ENCODE assay signal across 24 mouse cellular contexts in genomic region chr2:173248822-173249221, GRCm38 (mm10). TPM values are rescaled to one million over a fixed set of nuclear protein-coding genes. Genes with fewer than 3 reads are reported as not detected.
DNase-seq lines count a peak whose midpoint lies in the region; ATAC-seq and TF ChIP-seq lines count a peak whose summit lies in the region.
"Had no signal": no experiment of that assay in that cellular context is flagged by ENCODE, and none has a peak within 500 bp of the region (broad histone marks: within the 10 kb centered on the region; RNA-seq: fewer than 3 reads in every experiment).

No protein-coding gene starts in this region.

- no peaks in the 10 kb centered on the region for H3K27me3 ChIP-seq in E14TG2a.4 (ENCODE audit: insufficient read depth, low read length)
- H3K27me3 ChIP-seq: embryonic facial prominence, embryonic 13.5 days; hindbrain, embryonic 15.5 days had no signal

- no peaks in the 10 kb centered on the region; the same call in 1 of the 2 replicates for H3K36me3 ChIP-seq in E14TG2a.4 (ENCODE audit: insufficient read depth, low read length)
- H3K36me3 ChIP-seq: embryonic facial prominence, embryonic 10.5 days; embryonic facial prominence, embryonic 13.5 days; forebrain, embryonic 12.5 days; hindbrain, embryonic 12.5 days; hindbrain, embryonic 15.5 days had no signal

- DNase-seq in frontal cortex, postnatal 10 days (ENCODE audit: low spot score in 2 of 2), result no peak
- DNase-seq in left cerebral cortex, adult 2 months (ENCODE audit: extremely low spot score in 1 of 2, low spot score in 2 of 2), result no peak
- DNase-seq in left cerebral cortex, postnatal 4 days, result no peak
- peak; percentile 60 for DNase-seq in brain, adult 2 months (ENCODE audit: low read depth, low spot score)
- DNase-seq in gastrocnemius, postnatal 36 days, result no peak
- DNase-seq: adrenal gland, adult 8-10 months; adrenal gland, postnatal 25 days; cerebellum, adult 18-20 months; cerebellum, adult 9-11 months; cerebellum, postnatal 25 days; embryo, embryonic 11 days; gastrocnemius, postnatal 25 days; heart, adult 11 months had no signal

- H3K9me3 ChIP-seq in E14TG2a.4 (ENCODE audit: low read length), result no peaks in the 10 kb centered on the region
- H3K9me3 ChIP-seq: embryonic facial prominence, embryonic 10.5 days; embryonic facial prominence, embryonic 13.5 days; forebrain, embryonic 12.5 days; hindbrain, embryonic 12.5 days; hindbrain, embryonic 15.5 days had no signal

- intact Hi-C loops in left cerebral cortex, adult 2 months (cut with DNase I), result no loop called here
- intact Hi-C loops in left cerebral cortex, postnatal 4 days (cut with DNase I), result no loop called here
- intact Hi-C loops in gastrocnemius, postnatal 36 days (cut with DNase I), result no loop called here

- no peak overlapping the region for H3K4me3 ChIP-seq in left cerebral cortex, adult 2 months
- H3K4me3 ChIP-seq in E14TG2a.4 (replicated peaks; ENCODE audit: low read length), result peak overlapping the region; percentile 41; the same call in 1 of the 2 replicates
- H3K4me3 ChIP-seq: embryonic facial prominence, embryonic 10.5 days; embryonic facial prominence, embryonic 13.5 days; erythroblast, embryonic 14.5 days; forebrain, embryonic 12.5 days; hindbrain, embryonic 12.5 days; hindbrain, embryonic 15.5 days had no signal

- no peak for TF ChIP-seq CTCF in left cerebral cortex, adult 2 months (IDR thresholded peaks at IDR 0.05)
- TF ChIP-seq CTCF in E14TG2a.4 (conservative IDR thresholded peaks at IDR 0.05; ENCODE audit: low read length), result no peak

- ATAC-seq in frontal cortex, adult (ENCODE audit: low TSS enrichment), result peak; percentile 51
- ATAC-seq in granulocyte monocyte progenitor cell, adult 5-6 weeks (replicated peaks; ENCODE audit: poor library complexity, severe bottlenecking), result no peak
- ATAC-seq: activated CD4-positive, CD25-positive, alpha-beta regulatory T cell, adult 4 months; CD4-positive, CD25-positive, alpha-beta regulatory T cell, adult 4 months had no signal

- peaks cover 98% of the 10 kb centered on the region for H3K4me1 ChIP-seq in E14TG2a.4 (replicated peaks; ENCODE audit: low read depth, low read length)

- peak overlapping the region; percentile 49 for H3K27ac ChIP-seq in left cerebral cortex, adult 2 months
- H3K27ac ChIP-seq: forebrain, embryonic 12.5 days; hindbrain, embryonic 12.5 days; hindbrain, embryonic 15.5 days had no signal

RNA-seq across cellular contexts. Expression of gene Pmepa1, which starts 27.5 kb away (rescaled TPM):
- 10 to 100 TPM; 53.4 to 58.5 TPM for total RNA-seq in left cerebral cortex, adult 2 months (2021)
- 10 to 100 TPM; 32.7 to 45.3 TPM for total RNA-seq in left cerebral cortex, postnatal 4 days (2021)
- total RNA-seq in granulocyte monocyte progenitor cell, adult 5-6 weeks (2014; fragmentation: Nextera tagmentation), result 0.45 TPM in 1 of 2 replicates, not detected in the other
- total RNA-seq in granulocyte monocyte progenitor cell, adult 5-6 weeks (2017), result not detected in 2 replicates
- total RNA-seq in gastrocnemius, postnatal 36 days (2021), result 10 to 100 TPM; 14.7 to 21.8 TPM

RNA-seq across cellular contexts. Expression of gene Zbp1, which starts 30.1 kb away (rescaled TPM):
- total RNA-seq in left cerebral cortex, adult 2 months (2021), result under 1 TPM in 1 of 2 experiments, not detected in 1; 0.36 TPM
- total RNA-seq in left cerebral cortex, postnatal 4 days (2021), result under 1 TPM in 1 of 2 experiments, not detected in 1; 0.20 TPM
- total RNA-seq in granulocyte monocyte progenitor cell, adult 5-6 weeks (2014; fragmentation: Nextera tagmentation), result 1.8 and 5.0 TPM in 2 replicates
- 1.2 and 5.3 TPM in 2 replicates for total RNA-seq in granulocyte monocyte progenitor cell, adult 5-6 weeks (2017)
- under 1 TPM in 1 of 2 experiments, not detected in 1; 0.30 TPM for total RNA-seq in gastrocnemius, postnatal 36 days (2021)

Comparison
In these comparisons a context has a peak if more than half of its experiments do, and no peak if none do; other contexts are left out.
1. RNA of gene Pmepa1, which starts 27.5 kb away (total RNA-seq): 53.4 to 58.5 TPM in left cerebral cortex, adult 2 months, 32.7 to 45.3 TPM in left cerebral cortex, postnatal 4 days and 14.7 to 21.8 TPM in gastrocnemius, postnatal 36 days; 0.45 TPM in granulocyte monocyte progenitor cell, adult 5-6 weeks; every median in the first group is over 10 times any median in the second.